Mouse (Mus musculus): ENCODE measurements around the gene Tia1.

DNA sequence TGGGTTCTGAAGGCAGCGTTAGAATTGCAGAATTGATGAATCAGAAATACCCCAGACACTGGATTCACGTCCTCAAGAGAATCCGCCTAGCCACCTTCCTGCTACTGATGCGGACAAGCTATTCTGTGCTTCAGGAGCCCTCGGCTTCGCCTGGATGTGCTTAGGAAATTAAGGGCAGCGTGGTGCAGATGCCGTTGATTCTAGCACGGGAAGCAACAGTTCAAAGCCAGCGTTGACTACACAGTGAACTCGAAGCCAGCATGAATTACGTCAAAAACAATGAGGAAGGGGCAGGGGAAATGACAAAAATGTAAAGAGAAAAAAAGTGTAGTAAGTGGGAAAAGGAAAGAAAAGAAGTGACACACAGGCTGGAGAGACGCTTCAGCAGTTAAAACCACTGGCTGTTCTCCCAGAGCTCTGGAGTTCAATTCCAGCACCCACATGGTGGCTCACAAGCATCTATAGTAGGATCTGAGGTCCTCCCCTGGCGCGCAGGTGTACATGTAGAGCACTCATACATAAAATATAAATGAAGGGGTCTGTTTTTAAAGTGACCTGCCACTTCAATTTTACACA lies 33.2 kb upstream of the Tia1 start, which contains the start of gene Snrpg:
- no peak for TF ChIP-seq CTCF (IDR thresholded peaks at IDR 0.05; ENCODE audit: low read depth)
- TF ChIP-seq EP300 (IDR thresholded peaks at IDR 0.05; ENCODE audit: low read depth) = no peak
